In the genomic region with DNA sequence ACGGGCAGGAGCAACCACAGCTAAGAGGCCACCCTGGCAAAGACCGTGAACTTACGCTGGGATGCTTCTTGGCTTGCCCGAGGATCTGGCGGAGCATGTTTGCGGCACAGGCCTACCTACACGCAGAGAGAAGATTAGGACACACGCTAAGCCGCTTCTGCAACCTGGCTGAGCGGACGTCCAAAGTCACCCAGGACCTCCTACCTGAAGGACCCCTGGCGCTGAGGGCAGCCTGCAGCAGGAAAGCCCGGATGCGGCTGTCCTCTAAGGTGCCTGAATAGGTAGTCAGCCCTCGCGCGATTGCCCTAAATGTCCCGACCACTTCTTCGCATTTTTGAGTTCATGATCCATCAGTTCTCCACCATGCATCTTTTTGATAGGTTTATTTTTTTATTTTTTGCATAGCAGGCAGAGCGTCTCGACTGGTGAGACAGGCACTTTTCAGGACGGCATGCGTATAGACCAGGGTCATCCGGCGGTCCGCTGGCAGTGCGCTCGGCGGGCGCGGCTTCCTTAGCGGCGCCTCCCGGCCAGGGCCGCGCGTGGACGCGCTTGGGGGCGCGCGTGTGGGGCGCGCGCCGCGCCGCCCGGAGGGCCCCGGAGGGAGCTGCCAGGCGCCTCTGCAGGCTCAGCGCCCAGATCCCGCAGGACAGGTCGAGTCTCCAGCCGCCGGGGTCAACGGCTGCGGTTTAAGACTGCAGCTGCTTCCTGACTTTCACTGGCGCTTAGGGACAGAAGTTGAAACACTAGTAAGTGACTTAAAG, we compare ENCODE assay signal across 8 mouse cellular contexts. TPM values are rescaled to one million over a fixed set of nuclear protein-coding genes. Genes with fewer than 3 reads are reported as not detected.
A peak's percentile ranks its signal among the peaks of the same experiment; 100 is the strongest.
DNase-seq lines count a peak whose midpoint lies in the region; ATAC-seq and TF ChIP-seq lines count a peak whose summit lies in the region.

A gene (minus strand): TSS at position 229 of the 764 bp plus-strand sequence.
A gene (plus strand): TSS at position 541 of the 764 bp plus-strand sequence.

- in situ Hi-C loops in CH12.LX (cut with MboI; ENCODE audit: low pct_ligation_motif_present, low pct_unique_long_range_greater_than_20kb, low sequenced_read_pairs) = no loop called here

- TF ChIP-seq RAD21 in CH12.LX (IDR thresholded peaks at IDR 0.05; ENCODE audit: low read depth, low read length) = no peak

- H3K79me2 ChIP-seq in CH12.LX (replicated peaks; ENCODE audit: control insufficient read depth, extremely low read depth, insufficient read depth, poor library complexity, severe bottlenecking) = peaks cover 33% of the 10 kb centered on the region

- peak; percentile 95 for TF ChIP-seq POLR2A in CH12.LX (IDR thresholded peaks at IDR 0.05; ENCODE audit: low read depth, low read length)

- peaks cover 8 to 31% of the 10 kb centered on the region in 2 experiments for H3K36me3 ChIP-seq in CH12.LX (replicated peaks in 1 of 2; ENCODE audit: control insufficient read depth in 1 of 2, insufficient read depth in 1 of 2, low read length in 1 of 2)
- no peaks in the 10 kb centered on the region; the same call in 1 of the 2 replicates for H3K36me3 ChIP-seq in forebrain, embryonic 11.5 days (ENCODE audit: control insufficient read depth, insufficient read depth, low read length)
- peaks cover 11% of the 10 kb centered on the region for H3K36me3 ChIP-seq in heart, embryonic 16.5 days (ENCODE audit: control insufficient read depth, insufficient read depth)
- H3K36me3 ChIP-seq in liver, embryonic 15.5 days (replicated peaks) = peaks cover 18% of the 10 kb centered on the region
- H3K36me3 ChIP-seq in neural tube, embryonic 12.5 days = peaks cover 17% of the 10 kb centered on the region

- peak within 1 kb of the TSS; percentile 92 for H3K9ac ChIP-seq in CH12.LX (ENCODE audit: insufficient read depth, low read depth)
- peak within 1 kb of the TSS; percentile 78 for H3K9ac ChIP-seq in forebrain, embryonic 11.5 days (ENCODE audit: low read length)
- peak within 1 kb of the TSS; percentile 97 for H3K9ac ChIP-seq in heart, embryonic 16.5 days (ENCODE audit: low read length)
- H3K9ac ChIP-seq in liver, embryonic 15.5 days = peak within 1 kb of the TSS; percentile 82
- H3K9ac ChIP-seq in neural tube, embryonic 12.5 days = peak within 1 kb of the TSS; percentile 74

- no peaks in the 10 kb centered on the region for H3K27me3 ChIP-seq in CH12.LX (replicated peaks)
- no peaks in the 10 kb centered on the region for H3K27me3 ChIP-seq in forebrain, embryonic 11.5 days (ENCODE audit: control insufficient read depth, insufficient read depth, low read length)
- no peaks in the 10 kb centered on the region for H3K27me3 ChIP-seq in heart, embryonic 16.5 days (ENCODE audit: control insufficient read depth, insufficient read depth, low read length)
- no peaks in the 10 kb centered on the region for H3K27me3 ChIP-seq in liver, embryonic 15.5 days
- no peaks in the 10 kb centered on the region for H3K27me3 ChIP-seq in neural tube, embryonic 12.5 days (replicated peaks)

- peak; percentile 88 for DNase-seq in CH12.LX (ENCODE audit: extremely low read depth)
- peak; percentile 74 for DNase-seq in c-Kit-positive CD71-positive TER-119-negative erythroid progenitor cells, embryonic 14.5 days (ENCODE audit: low read depth)
- DNase-seq in forebrain, embryonic 11.5 days (ENCODE audit: low spot score) = peak; percentile 92
- DNase-seq in kidney, postnatal 36 days = peak; percentile 94 to 96
- DNase-seq in telencephalon, adult 2 months (ENCODE audit: low read depth, low spot score) = peak; percentile 90

- peak within 1 kb of the TSS; percentile 51 for H3K27ac ChIP-seq in CH12.LX (ENCODE audit: insufficient read depth, low read depth)
- H3K27ac ChIP-seq in forebrain, embryonic 11.5 days (ENCODE audit: low read depth, low read length) = no peak within 1 kb of the TSS
- H3K27ac ChIP-seq in heart, embryonic 16.5 days (ENCODE audit: low read length) = peak within 1 kb of the TSS; percentile 94
- H3K27ac ChIP-seq in liver, embryonic 15.5 days (replicated peaks) = peak within 1 kb of the TSS; percentile 86
- H3K27ac ChIP-seq in neural tube, embryonic 12.5 days = no peak within 1 kb of the TSS

- peak; percentile 98 for ATAC-seq in forebrain, embryonic 11.5 days (replicated peaks; ENCODE audit: low FRiP score)
- peak; percentile 96 for ATAC-seq in heart, embryonic 16.5 days (replicated peaks; ENCODE audit: extremely low read depth, insufficient read depth, low FRiP score)
- ATAC-seq in liver, embryonic 15.5 days (ENCODE audit: insufficient read depth) = peak; percentile 99
- ATAC-seq in neural tube, embryonic 12.5 days (ENCODE audit: low FRiP score, low read depth) = peak; percentile 96

- WGBS in forebrain, embryonic 11.5 days = under 1% methylated on average over 59 of the region's 59 CpGs
- WGBS in heart, embryonic 16.5 days = under 1% methylated on average over 59 of the region's 59 CpGs
- under 1% methylated on average over 59 of the region's 59 CpGs for WGBS in liver, embryonic 15.5 days (ENCODE audit: insufficient replicate concordance)
- under 1% methylated on average over 59 of the region's 59 CpGs for WGBS in neural tube, embryonic 12.5 days

- H3K4me2 ChIP-seq in CH12.LX (ENCODE audit: insufficient read depth, low read depth, poor library complexity, severe bottlenecking) = peak within 1 kb of the TSS; percentile 83
- H3K4me2 ChIP-seq in forebrain, embryonic 11.5 days (ENCODE audit: low read depth, low read length, severe bottlenecking) = peak within 1 kb of the TSS; percentile 68
- peak within 1 kb of the TSS; percentile 82 for H3K4me2 ChIP-seq in heart, embryonic 16.5 days (ENCODE audit: low read depth, low read length)
- peak within 1 kb of the TSS; percentile 76 for H3K4me2 ChIP-seq in liver, embryonic 15.5 days
- H3K4me2 ChIP-seq in neural tube, embryonic 12.5 days (replicated peaks) = peak within 1 kb of the TSS; percentile 64

- peak within 1 kb of the TSS; percentile 86 to 93 (median 86) for H3K4me3 ChIP-seq in CH12.LX (replicated peaks in 1 of 3; ENCODE audit: low read depth in 2 of 3, low read length in 2 of 3, poor library complexity in 1 of 3)
- peak within 1 kb of the TSS; percentile 74 for H3K4me3 ChIP-seq in forebrain, embryonic 11.5 days (ENCODE audit: low read depth, low read length)
- peak within 1 kb of the TSS; percentile 98 for H3K4me3 ChIP-seq in heart, embryonic 16.5 days (ENCODE audit: low read length)
- peak within 1 kb of the TSS; percentile 78 for H3K4me3 ChIP-seq in liver, embryonic 15.5 days (replicated peaks)
- peak within 1 kb of the TSS; percentile 61 for H3K4me3 ChIP-seq in neural tube, embryonic 12.5 days

- dilution Hi-C loops in CH12.LX (cut with MboI; ENCODE audit: extremely low pct_ligation_motif_present, extremely low pct_unique_long_range_greater_than_20kb, low sequenced_read_pairs) = no loop called here

- TF ChIP-seq EP300 in CH12.LX (IDR thresholded peaks at IDR 0.05; ENCODE audit: low read length) = no peak

- H3K9me3 ChIP-seq in CH12.LX (replicated peaks; ENCODE audit: low read length) = no peaks in the 10 kb centered on the region
- H3K9me3 ChIP-seq in forebrain, embryonic 11.5 days (ENCODE audit: control insufficient read depth, low read length) = no peaks in the 10 kb centered on the region
- no peaks in the 10 kb centered on the region for H3K9me3 ChIP-seq in heart, embryonic 16.5 days (replicated peaks; ENCODE audit: control insufficient read depth, low read length)
- H3K9me3 ChIP-seq in liver, embryonic 15.5 days (replicated peaks) = no peaks in the 10 kb centered on the region
- no peaks in the 10 kb centered on the region for H3K9me3 ChIP-seq in neural tube, embryonic 12.5 days

- TF ChIP-seq CTCF in CH12.LX (conservative IDR thresholded peaks at IDR 0.05 in 1 of 2, IDR thresholded peaks at IDR 0.05 in 1 of 2; ENCODE audit: low read depth in 2 of 2, low read length in 2 of 2) = peak in 1 of 2 experiments; percentile 18; a peak in 1 of 4 replicates

- peaks cover 0 to 38% of the 10 kb centered on the region in 2 experiments; a peak in 2 of 4 replicates for H3K4me1 ChIP-seq in CH12.LX (ENCODE audit: control insufficient read depth in 1 of 2, insufficient read depth in 2 of 2)
- H3K4me1 ChIP-seq in forebrain, embryonic 11.5 days (replicated peaks; ENCODE audit: control insufficient read depth, insufficient read depth, low read length) = peaks cover 2% of the 10 kb centered on the region; the same call in 1 of the 2 replicates
- H3K4me1 ChIP-seq in heart, embryonic 16.5 days (ENCODE audit: control insufficient read depth, insufficient read depth, low read length) = peaks cover 16% of the 10 kb centered on the region
- peaks cover 29% of the 10 kb centered on the region for H3K4me1 ChIP-seq in liver, embryonic 15.5 days (replicated peaks)
- H3K4me1 ChIP-seq in neural tube, embryonic 12.5 days = peaks cover 11% of the 10 kb centered on the region

TF ChIP-seq in CH12.LX, 34 proteins besides CTCF, POLR2A, EP300 and RAD21 (continues in another document):
- peak; percentile 56 for TF ChIP-seq TCF12 (IDR thresholded peaks at IDR 0.05; ENCODE audit: low read depth, low read length)
- no peak for TF ChIP-seq E2F4 (IDR thresholded peaks at IDR 0.05; ENCODE audit: insufficient replicate concordance, low read depth, low read length)
- peak; percentile 84 for TF ChIP-seq TBP (conservative IDR thresholded peaks at IDR 0.05; ENCODE audit: low read depth, low read length)
- TF ChIP-seq KAT2A (IDR thresholded peaks at IDR 0.05; ENCODE audit: insufficient replicate concordance, low read length) = peak; percentile 60; the same call in 1 of the 2 replicates
- TF ChIP-seq HCFC1 (IDR thresholded peaks at IDR 0.05; ENCODE audit: low read depth, low read length) = peak; percentile 88
- peak; percentile 42 for TF ChIP-seq ZMIZ1 (IDR thresholded peaks at IDR 0.05; ENCODE audit: low read depth, low read length)

RNA-seq across cellular contexts. Expression of the first gene that starts in this region (rescaled TPM):
- total RNA-seq in CH12.LX (2012; rRNA removed) = 381 and 410 TPM in 2 replicates
- total RNA-seq in CH12.LX (2014; rRNA removed) = 887 and 949 TPM in 2 replicates
- 490 and 511 TPM in 2 replicates for polyA plus RNA-seq in CH12.LX (2012; ENCODE audit: insufficient read length, low read depth)
- 683 and 720 TPM in 2 replicates for polyA plus RNA-seq in forebrain, embryonic 11.5 days (2014; fragmentation: Nextera tagmentation; extraction: Ambion mirVana)
- 1,502 and 1,630 TPM in 2 replicates for polyA plus RNA-seq in heart, embryonic 16.5 days (2015; fragmentation: Nextera tagmentation; extraction: Ambion mirVana)
- 466 and 509 TPM in 2 replicates for polyA plus RNA-seq in liver, embryonic 15.5 days (2015; fragmentation: Nextera tagmentation; extraction: Ambion mirVana)
- 840 and 887 TPM in 2 replicates for polyA plus RNA-seq in neural tube, embryonic 12.5 days (2016; fragmentation: Nextera tagmentation; extraction: Ambion mirVana)

RNA-seq across cellular contexts. Expression of the second gene that starts in this region (rescaled TPM):
- total RNA-seq in CH12.LX (2012; rRNA removed) = 24.7 and 27.0 TPM in 2 replicates
- total RNA-seq in CH12.LX (2014; rRNA removed) = 26.0 and 37.5 TPM in 2 replicates
- 39.3 and 41.2 TPM in 2 replicates for polyA plus RNA-seq in CH12.LX (2012; ENCODE audit: insufficient read length, low read depth)
- 87.0 and 94.4 TPM in 2 replicates for polyA plus RNA-seq in forebrain, embryonic 11.5 days (2014; fragmentation: Nextera tagmentation; extraction: Ambion mirVana)
- 37.9 and 39.0 TPM in 2 replicates for polyA plus RNA-seq in heart, embryonic 16.5 days (2015; fragmentation: Nextera tagmentation; extraction: Ambion mirVana)
- polyA plus RNA-seq in liver, embryonic 15.5 days (2015; fragmentation: Nextera tagmentation; extraction: Ambion mirVana) = 11.0 and 14.8 TPM in 2 replicates
- 101 and 112 TPM in 2 replicates for polyA plus RNA-seq in neural tube, embryonic 12.5 days (2016; fragmentation: Nextera tagmentation; extraction: Ambion mirVana)

Comparison
In these comparisons a context has a peak if more than half of its experiments do, and no peak if none do; other contexts are left out.
1. H3K27ac ChIP-seq: peak in CH12.LX (single experiment), heart, embryonic 16.5 days (single experiment) and liver, embryonic 15.5 days (single experiment); none in forebrain, embryonic 11.5 days (single experiment) and neural tube, embryonic 12.5 days (single experiment).
2. Peak in every context shown above with its lines, with median percentiles within 50 percentile points of each other: DNase-seq, H3K4me2 ChIP-seq, H3K4me3 ChIP-seq, H3K9ac ChIP-seq and ATAC-seq.